Mouse (Mus musculus): ENCODE data around the gene Vmn1r198.

GRCm38 (mm10) chr13:22383401-22383800, 33.2 kb downstream of the Vmn1r198 start:
- no peak for TF ChIP-seq POLR2A (IDR thresholded peaks at IDR 0.05; ENCODE audit: extremely low read depth, insufficient read depth, low read length)
- no peak for TF ChIP-seq CTCF (IDR thresholded peaks at IDR 0.05; ENCODE audit: extremely low read depth, insufficient read depth, low read length)
